Mouse (Mus musculus) MEL (cell line): ENCODE measurements around the gene Kif5c. TPM values are rescaled to one million over a fixed set of nuclear protein-coding genes. Genes with fewer than 3 reads are reported as not detected.

Source experiments
- DNase-seq: peaks from one replicate; pipeline ENCODE4 v3.0.0; 2011; ENCODE audit warnings: low read depth, low spot score
- H3K27ac ChIP-seq: 2 replicates; pipeline ENCODE4 v1.5.1; 2012; ENCODE audit warnings: low read depth, mild to moderate bottlenecking, control low read depth, low read length, moderate library complexity; ENCODE audit not compliant: control insufficient read depth
- H3K27me3 ChIP-seq, 2 experiments: fragments of 150-350 bp in 1 of 2; sonication (generic) in 1 of 2; 2 replicates each; pipeline ENCODE4 v1.6.1; 2012; ENCODE audit warnings: low read length in 2 of 2, mild to moderate bottlenecking in 2 of 2, improper control_type of control experiment in 1 of 2, moderate library complexity in 1 of 2; ENCODE audit not compliant: insufficient read depth in 2 of 2, control insufficient read depth in 1 of 2
- H3K36me3 ChIP-seq, 2 experiments: 2 replicates each; pipeline ENCODE4 v1.6.1; 2012 to 2014; ENCODE audit warnings: low read length in 2 of 2, improper control_type of control experiment in 1 of 2, inconsistent platforms in 1 of 2, mild to moderate bottlenecking in 1 of 2; ENCODE audit not compliant: insufficient read depth in 2 of 2, control insufficient read depth in 1 of 2
- H3K4me1 ChIP-seq, 2 experiments: fragments of 150-350 bp in 1 of 2; sonication (generic) in 1 of 2; 2 replicates each; pipeline ENCODE4 v1.6.1; 2012; ENCODE audit warnings: low read length in 2 of 2, improper control_type of control experiment in 1 of 2, mild to moderate bottlenecking in 1 of 2; ENCODE audit not compliant: insufficient read depth in 2 of 2, control insufficient read depth in 1 of 2
- H3K4me3 ChIP-seq, 2 experiments: fragments of 150-350 bp in 1 of 2; sonication (generic) in 1 of 2; 2 replicates each; pipeline ENCODE4 v1.5.1; 2012; ENCODE audit warnings: low read depth in 2 of 2, low read length in 2 of 2, mild to moderate bottlenecking in 2 of 2, moderate library complexity in 2 of 2, control low read depth in 1 of 2, improper control_type of control experiment in 1 of 2; ENCODE audit not compliant: control insufficient read depth in 1 of 2, insufficient read depth in 1 of 2
- H3K79me2 ChIP-seq: 2 replicates; pipeline ENCODE4 v1.6.1; 2012; ENCODE audit warnings: mild to moderate bottlenecking, low read length, moderate library complexity; ENCODE audit not compliant: control insufficient read depth, poor library complexity, insufficient read depth
- H3K9ac ChIP-seq: 2 replicates; pipeline ENCODE4 v1.6.1; 2012; ENCODE audit warnings: low read depth, mild to moderate bottlenecking, control low read depth, low read length, moderate library complexity; ENCODE audit not compliant: control insufficient read depth, poor library complexity, severe bottlenecking
- H3K9me3 ChIP-seq: fragments of 150-350 bp; sonication (generic); replicated peaks from 2 replicates; pipeline ENCODE4 v1.6.1; 2012; ENCODE audit warnings: mild to moderate bottlenecking, low read length, improper control_type of control experiment, moderate library complexity; ENCODE audit not compliant: insufficient read depth
- BHLHE40 ChIP-seq: IDR thresholded peaks from 2 replicates; pipeline ENCODE4 v1.6.1; 2012; ENCODE audit warnings: low read depth, mild to moderate bottlenecking, inconsistent platforms, low read length, improper control_type of control experiment, borderline replicate concordance
- CHD1 ChIP-seq: IDR thresholded peaks from 2 replicates; pipeline ENCODE4 v1.6.1; 2012; ENCODE audit warnings: low read depth, mild to moderate bottlenecking, inconsistent platforms, low read length, improper control_type of control experiment
- CHD2 ChIP-seq: IDR thresholded peaks from 2 replicates; pipeline ENCODE4 v1.6.1; 2011; ENCODE audit warnings: low read length, improper control_type of control experiment
- E2F4 ChIP-seq: IDR thresholded peaks from 2 replicates; pipeline ENCODE4 v1.6.1; 2011; ENCODE audit warnings: low read depth, low read length, improper control_type of control experiment, borderline replicate concordance
- ELF1 ChIP-seq: IDR thresholded peaks from 2 replicates; pipeline ENCODE4 v1.6.1; 2014; ENCODE audit warnings: low read depth, mild to moderate bottlenecking, inconsistent platforms, low read length, improper control_type of control experiment, moderate library complexity
- EP300 ChIP-seq, 2 experiments: IDR thresholded peaks; 2 replicates each; pipeline ENCODE4 v1.6.1; 2011; ENCODE audit warnings: improper control_type of control experiment in 2 of 2, low read length in 2 of 2, low read depth in 1 of 2, mild to moderate bottlenecking in 1 of 2
- ETS1 ChIP-seq: IDR thresholded peaks from 2 replicates; pipeline ENCODE4 v1.6.1; 2012; ENCODE audit warnings: low read depth, mild to moderate bottlenecking, inconsistent platforms, low read length, improper control_type of control experiment, moderate library complexity
- GABPA ChIP-seq: IDR thresholded peaks from 2 replicates; pipeline ENCODE4 v1.6.1; 2012; ENCODE audit warnings: low read depth, mild to moderate bottlenecking, inconsistent platforms, low read length, improper control_type of control experiment, moderate library complexity
- GATA1 ChIP-seq: IDR thresholded peaks from 2 replicates; pipeline ENCODE4 v1.6.1; 2011; ENCODE audit warnings: low read depth, low read length, improper control_type of control experiment
- KAT2A ChIP-seq: conservative IDR thresholded peaks from 2 replicates; pipeline ENCODE4 v1.6.1; 2012; ENCODE audit warnings: low read depth, low read length, improper control_type of control experiment, inconsistent platforms
- MEF2A ChIP-seq: IDR thresholded peaks from 2 replicates; pipeline ENCODE4 v1.6.1; 2014; ENCODE audit warnings: low read depth, mild to moderate bottlenecking, inconsistent platforms, low read length, improper control_type of control experiment; ENCODE audit not compliant: poor library complexity, insufficient replicate concordance, severe bottlenecking; ENCODE audit errors: extremely low read depth
- MXI1 ChIP-seq: IDR thresholded peaks from 2 replicates; pipeline ENCODE4 v1.6.1; 2011; ENCODE audit warnings: mild to moderate bottlenecking, low read depth, low read length, improper control_type of control experiment
- MYB ChIP-seq: IDR thresholded peaks from 2 replicates; pipeline ENCODE4 v1.6.1; 2011; ENCODE audit warnings: mild to moderate bottlenecking, low read depth, low read length, improper control_type of control experiment
- NELFE ChIP-seq: IDR thresholded peaks from 2 replicates; pipeline ENCODE4 v1.6.1; 2011; ENCODE audit warnings: low read depth, low read length, improper control_type of control experiment
- POLR2A ChIP-seq, 2 experiments: IDR thresholded peaks; 2 replicates each; pipeline ENCODE4 v1.6.1; 2011 to 2012; ENCODE audit warnings: low read length in 2 of 2, mild to moderate bottlenecking in 2 of 2, control low read depth in 1 of 2, improper control_type of control experiment in 1 of 2, low read depth in 1 of 2, moderate library complexity in 1 of 2; ENCODE audit not compliant: control insufficient read depth in 1 of 2, insufficient read depth in 1 of 2, poor library complexity in 1 of 2
- POLR2AphosphoS2 ChIP-seq: IDR thresholded peaks from 2 replicates; pipeline ENCODE4 v1.6.1; 2011; ENCODE audit warnings: low read length, improper control_type of control experiment
- POLR2AphosphoS5 ChIP-seq: IDR thresholded peaks from 2 replicates; pipeline ENCODE4 v1.6.1; 2012; ENCODE audit warnings: low read depth, borderline replicate concordance, mild to moderate bottlenecking, inconsistent platforms, low read length, moderate library complexity, mixed read lengths
- RAD21 ChIP-seq: IDR thresholded peaks from 2 replicates; pipeline ENCODE4 v1.6.1; 2011; ENCODE audit warnings: mild to moderate bottlenecking, low read depth, low read length, improper control_type of control experiment
- SIN3A ChIP-seq: IDR thresholded peaks from 2 replicates; pipeline ENCODE4 v1.6.1; 2012; ENCODE audit warnings: low read length, improper control_type of control experiment, inconsistent platforms
- TBP ChIP-seq: IDR thresholded peaks from 2 replicates; pipeline ENCODE4 v1.8.0; 2011; ENCODE audit warnings: low read depth, low read length, improper control_type of control experiment
- USF1 ChIP-seq: IDR thresholded peaks from 2 replicates; pipeline ENCODE4 v1.6.1; 2014; ENCODE audit warnings: low read depth, mild to moderate bottlenecking, inconsistent platforms, low read length, improper control_type of control experiment, moderate library complexity
- USF2 ChIP-seq, 2 experiments: IDR thresholded peaks; 2 replicates each; pipeline ENCODE4 v1.6.1; 2011 to 2012; ENCODE audit warnings: improper control_type of control experiment in 2 of 2, low read length in 2 of 2, borderline replicate concordance in 1 of 2, inconsistent platforms in 1 of 2, low read depth in 1 of 2, mild to moderate bottlenecking in 1 of 2; ENCODE audit not compliant: insufficient read depth in 1 of 2
- ZC3H11A ChIP-seq: IDR thresholded peaks from 2 replicates; pipeline ENCODE4 v1.6.1; 2012; ENCODE audit warnings: low read depth, mild to moderate bottlenecking, inconsistent platforms, low read length, improper control_type of control experiment
- ZMIZ1 ChIP-seq: IDR thresholded peaks from 2 replicates; pipeline ENCODE4 v1.6.1; 2012; ENCODE audit warnings: low read depth, mild to moderate bottlenecking, inconsistent platforms, low read length, improper control_type of control experiment, moderate library complexity
- polyA plus RNA-seq, 2 experiments: library from polyadenylated mRNA; stranded (reverse) in 1 of 2; unstranded in 1 of 2; fragments of >175 nt in 1 of 2; fragments of >200 nt in 1 of 2; gene quantifications; 2 replicates each; pipeline versions ENCODE4 v1.2.1 to v1.2.4; 2012; ENCODE audit warnings: low replicate concordance in 2 of 2, low read depth in 1 of 2; ENCODE audit not compliant: insufficient read length in 2 of 2, insufficient read depth in 1 of 2, missing spikeins in 1 of 2
- total RNA-seq: library from RNA; depleted of rRNA; stranded (reverse); fragments of 300-350 nt; gene quantifications from 2 replicates; pipeline ENCODE4 v1.2.3, GENCODE M21; 2012

The Kif5c gene
- total and polyA plus RNA-seq, 3 experiments: 0.26 to 0.39 TPM; not detected in 1

DNA sequence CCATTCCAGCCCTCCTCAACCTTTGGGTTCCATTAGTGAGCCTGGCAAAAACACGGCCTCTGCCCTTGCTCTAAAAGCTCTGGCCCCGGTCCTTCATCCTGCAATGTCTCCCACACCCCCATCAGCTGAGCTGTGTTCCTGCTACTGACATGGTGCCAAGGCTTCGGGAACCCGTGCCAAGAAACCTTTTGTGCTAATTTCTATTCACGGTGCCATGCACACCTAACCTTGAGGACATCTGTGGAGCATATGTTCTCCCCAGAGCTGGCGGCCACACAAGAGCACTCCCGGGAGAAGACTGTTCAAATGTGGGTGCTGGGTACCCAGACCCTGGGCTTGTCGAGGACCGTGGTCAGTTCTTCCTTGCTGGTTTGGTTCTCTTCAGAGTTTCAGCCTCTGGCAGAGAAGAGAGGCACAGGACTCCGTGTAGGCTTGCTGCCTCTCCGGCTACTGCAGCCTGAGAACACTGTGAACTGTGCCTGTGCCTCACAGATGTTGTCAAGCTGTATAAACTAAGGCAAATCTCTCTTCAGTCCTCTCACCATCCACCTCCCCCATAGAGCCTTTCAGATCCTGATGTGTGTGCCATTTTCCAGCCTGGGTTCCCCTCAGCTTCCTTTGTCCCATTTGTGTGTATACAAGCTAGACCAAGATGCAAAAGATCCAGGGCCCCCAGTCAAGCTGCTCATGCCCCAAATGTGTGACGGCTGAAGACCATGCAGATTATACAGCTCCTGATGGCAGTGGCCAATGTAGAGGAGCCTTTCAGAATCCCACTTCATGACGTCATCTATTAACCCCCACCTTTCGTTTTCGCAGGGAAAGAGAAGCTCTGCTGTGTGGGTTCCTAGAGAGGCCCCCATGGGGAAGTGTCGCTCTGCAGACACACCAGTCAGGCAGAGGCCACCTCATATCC is 49.0 kb upstream of the Kif5c start:
- Histone ChIP-seq H3K9ac (no peak overlapping the region), H3K36me3 (no peaks in the 10 kb centered on the region), H3K27ac (no peak overlapping the region)

DNA sequence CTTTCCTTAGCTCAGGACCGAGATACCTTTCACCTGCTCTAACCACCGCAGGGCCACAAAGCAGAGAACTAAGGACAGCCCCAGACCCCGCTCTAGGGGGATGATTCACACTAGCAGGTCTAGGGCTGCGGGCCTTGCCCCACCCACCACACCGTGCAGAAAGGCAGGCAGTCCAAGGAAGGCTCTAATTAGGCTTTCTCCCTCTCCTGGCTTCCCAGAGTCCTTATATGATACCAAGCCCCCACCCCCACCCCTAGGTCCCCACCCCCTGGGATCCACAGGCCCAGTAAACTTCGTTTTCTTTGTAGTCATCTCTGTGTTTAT is 48.4 kb upstream of the Kif5c start:
- no peak for DNase-seq
- TF ChIP-seq NELFE: no peak
- no peak for TF ChIP-seq CHD2
- TF ChIP-seq ZMIZ1: no peak
- no peak for TF ChIP-seq POLR2AphosphoS5
- TF ChIP-seq GABPA: no peak
- TF ChIP-seq MYB: no peak
- no peak for TF ChIP-seq SIN3A
- no peak for TF ChIP-seq KAT2A
- no peak for TF ChIP-seq E2F4
- TF ChIP-seq BHLHE40: no peak
- H3K27ac ChIP-seq: no peak overlapping the region
- no peak overlapping the region for H3K9ac ChIP-seq
- no peaks in the 10 kb centered on the region for H3K27me3 ChIP-seq
- H3K79me2 ChIP-seq: no peaks in the 10 kb centered on the region
- no peaks in the 10 kb centered on the region for H3K4me1 ChIP-seq
- H3K9me3 ChIP-seq: no peaks in the 10 kb centered on the region
- no peak overlapping the region for H3K4me3 ChIP-seq
- no peaks in the 10 kb centered on the region for H3K36me3 ChIP-seq

More for the DNA sequence above, 49.0 kb upstream of the Kif5c start:
- Histone ChIP-seq H3K4me1 (no peaks in the 10 kb centered on the region), H3K9me3 (no peaks in the 10 kb centered on the region), H3K79me2 (no peaks in the 10 kb centered on the region), H3K27me3 (no peaks in the 10 kb centered on the region), H3K4me3 (no peak overlapping the region)
- TF ChIP-seq BHLHE40: no peak
- TF ChIP-seq MYB: no peak
- no peak for TF ChIP-seq ELF1
- no peak for TF ChIP-seq ETS1
- TF ChIP-seq MXI1: no peak
- TF ChIP-seq CHD1: no peak
- no peak for TF ChIP-seq GATA1
- TF ChIP-seq USF1: no peak
- TF ChIP-seq RAD21: no peak
- TF ChIP-seq MEF2A: no peak
- no peak for TF ChIP-seq ZC3H11A
- no peak for TF ChIP-seq POLR2A (IDR thresholded peaks at IDR 0.05; ENCODE audit: control insufficient read depth in 1 of 2, insufficient read depth in 1 of 2, low read depth in 1 of 2, low read length in 2 of 2, poor library complexity in 1 of 2)
- no peak for TF ChIP-seq POLR2AphosphoS2
- TF ChIP-seq USF2 (IDR thresholded peaks at IDR 0.05; ENCODE audit: borderline replicate concordance in 1 of 2, insufficient read depth in 1 of 2, low read depth in 1 of 2, low read length in 2 of 2): no peak
- no peak for TF ChIP-seq TBP
- no peak for TF ChIP-seq EP300 (IDR thresholded peaks at IDR 0.05; ENCODE audit: low read depth in 1 of 2, low read length in 2 of 2)
- no peak for DNase-seq
